8 mouse cellular contexts compared by ENCODE assay signal in genomic region chr5:25705567-25706349, GRCm38 (mm10). TPM values are rescaled to one million over a fixed set of nuclear protein-coding genes. Genes with fewer than 3 reads are reported as not detected.
DNase-seq lines count a peak whose midpoint lies in the region; ATAC-seq lines count a peak whose summit lies in the region.

Gene Xrcc2, minus strand, starts transcription at chr5:25705825.

- no peaks in the 10 kb centered on the region for H3K27me3 ChIP-seq in forebrain, embryonic 10.5 days (ENCODE audit: poor library complexity, severe bottlenecking)
- H3K27me3 ChIP-seq in heart, embryonic 16.5 days (ENCODE audit: control insufficient read depth, insufficient read depth, low read length) = no peaks in the 10 kb centered on the region
- H3K27me3 ChIP-seq in liver, embryonic 15.5 days = no peaks in the 10 kb centered on the region
- H3K27me3 ChIP-seq in neural tube, embryonic 12.5 days (replicated peaks) = no peaks in the 10 kb centered on the region

- H3K4me3 ChIP-seq in forebrain, embryonic 10.5 days = peak within 1 kb of the TSS; percentile 89
- peak within 1 kb of the TSS; percentile 90 for H3K4me3 ChIP-seq in heart, embryonic 16.5 days (ENCODE audit: low read length)
- H3K4me3 ChIP-seq in liver, embryonic 15.5 days (replicated peaks) = peak within 1 kb of the TSS; percentile 69
- H3K4me3 ChIP-seq in neural tube, embryonic 12.5 days = peak within 1 kb of the TSS; percentile 73

- DNase-seq in c-Kit-negative CD71-positive TER-119-positive erythroid progenitor cells, embryonic 14.5 days (ENCODE audit: low read depth, low spot score) = peak; percentile 83
- peak; percentile 92 for DNase-seq in forebrain, embryonic 10.5 days (ENCODE audit: extremely low spot score, low spot score)
- DNase-seq in kidney, postnatal 36 days = peak; percentile 95 to 97
- DNase-seq in telencephalon, adult 2 months (ENCODE audit: low read depth, low spot score) = peak; percentile 88

- H3K4me2 ChIP-seq in heart, embryonic 16.5 days (ENCODE audit: low read depth, low read length) = peak within 1 kb of the TSS; percentile 79
- H3K4me2 ChIP-seq in liver, embryonic 15.5 days = peak within 1 kb of the TSS; percentile 76
- H3K4me2 ChIP-seq in neural tube, embryonic 12.5 days (replicated peaks) = peak within 1 kb of the TSS; percentile 63

- no peaks in the 10 kb centered on the region for H3K9me3 ChIP-seq in forebrain, embryonic 10.5 days
- H3K9me3 ChIP-seq in heart, embryonic 16.5 days (replicated peaks; ENCODE audit: control insufficient read depth, low read length) = no peaks in the 10 kb centered on the region
- H3K9me3 ChIP-seq in liver, embryonic 15.5 days (replicated peaks) = no peaks in the 10 kb centered on the region
- no peaks in the 10 kb centered on the region for H3K9me3 ChIP-seq in neural tube, embryonic 12.5 days

- peak; percentile 91 for ATAC-seq in CD4-positive, CD25-positive, alpha-beta regulatory T cell, adult 4 months
- ATAC-seq in heart, embryonic 16.5 days (replicated peaks; ENCODE audit: extremely low read depth, insufficient read depth, low FRiP score) = peak; percentile 97
- peak; percentile 92 for ATAC-seq in liver, embryonic 15.5 days (ENCODE audit: insufficient read depth)
- peak; percentile 96 for ATAC-seq in neural tube, embryonic 12.5 days (ENCODE audit: low FRiP score, low read depth)

- WGBS in forebrain, embryonic 10.5 days = 9% methylated on average over 51 of the region's 51 CpGs
- WGBS in heart, embryonic 16.5 days = 7% methylated on average over 51 of the region's 51 CpGs
- WGBS in liver, embryonic 15.5 days (ENCODE audit: insufficient replicate concordance) = 7% methylated on average over 51 of the region's 51 CpGs
- WGBS in neural tube, embryonic 12.5 days = 8% methylated on average over 51 of the region's 51 CpGs

- H3K27ac ChIP-seq in forebrain, embryonic 10.5 days = peak within 1 kb of the TSS; percentile 97
- peak within 1 kb of the TSS; percentile 85 for H3K27ac ChIP-seq in heart, embryonic 16.5 days (ENCODE audit: low read length)
- peak within 1 kb of the TSS; percentile 63 for H3K27ac ChIP-seq in liver, embryonic 15.5 days (replicated peaks)
- no peak within 1 kb of the TSS for H3K27ac ChIP-seq in neural tube, embryonic 12.5 days

- H3K4me1 ChIP-seq in forebrain, embryonic 10.5 days = peaks cover 22% of the 10 kb centered on the region
- peaks cover 13% of the 10 kb centered on the region for H3K4me1 ChIP-seq in heart, embryonic 16.5 days (ENCODE audit: control insufficient read depth, insufficient read depth, low read length)
- peaks cover 16% of the 10 kb centered on the region for H3K4me1 ChIP-seq in liver, embryonic 15.5 days (replicated peaks)
- H3K4me1 ChIP-seq in neural tube, embryonic 12.5 days = peaks cover 9% of the 10 kb centered on the region

- peak within 1 kb of the TSS; percentile 86 for H3K9ac ChIP-seq in heart, embryonic 16.5 days (ENCODE audit: low read length)
- peak within 1 kb of the TSS; percentile 71 for H3K9ac ChIP-seq in liver, embryonic 15.5 days
- peak within 1 kb of the TSS; percentile 69 for H3K9ac ChIP-seq in neural tube, embryonic 12.5 days

- H3K36me3 ChIP-seq in forebrain, embryonic 10.5 days (replicated peaks) = peaks cover 35% of the 10 kb centered on the region
- no peaks in the 10 kb centered on the region for H3K36me3 ChIP-seq in heart, embryonic 16.5 days (ENCODE audit: control insufficient read depth, insufficient read depth)
- peaks cover 6% of the 10 kb centered on the region; the same call in 1 of the 2 replicates for H3K36me3 ChIP-seq in liver, embryonic 15.5 days (replicated peaks)
- H3K36me3 ChIP-seq in neural tube, embryonic 12.5 days = no peaks in the 10 kb centered on the region; the same call in 1 of the 2 replicates

RNA-seq across cellular contexts. Expression of gene Xrcc2, which starts in this region (rescaled TPM):
- polyA plus RNA-seq in CD4-positive, CD25-positive, alpha-beta regulatory T cell, adult 4 months (2017; shearing (Covaris generic)) = 1 to 10 TPM; 4.2 to 4.3 TPM
- polyA plus RNA-seq in forebrain, embryonic 10.5 days (2016; fragmentation: Nextera tagmentation; extraction: Ambion mirVana) = 20.7 and 22.7 TPM in 2 replicates
- polyA plus RNA-seq in heart, embryonic 16.5 days (2015; fragmentation: Nextera tagmentation; extraction: Ambion mirVana) = 7.4 and 8.0 TPM in 2 replicates
- polyA plus RNA-seq in liver, embryonic 15.5 days (2015; fragmentation: Nextera tagmentation; extraction: Ambion mirVana) = 3.3 and 3.8 TPM in 2 replicates
- polyA plus RNA-seq in neural tube, embryonic 12.5 days (2016; fragmentation: Nextera tagmentation; extraction: Ambion mirVana) = 8.2 TPM in 2 replicates
